Mouse (Mus musculus): Measurements from ENCODE around the gene Cd160. TPM values are rescaled to one million over a fixed set of nuclear protein-coding genes. Genes with fewer than 3 reads are reported as not detected.

Cd160 gene
- total and polyA plus RNA-seq, 2 experiments from 2014 or later = 0.13 TPM; not detected in 1

DNA sequence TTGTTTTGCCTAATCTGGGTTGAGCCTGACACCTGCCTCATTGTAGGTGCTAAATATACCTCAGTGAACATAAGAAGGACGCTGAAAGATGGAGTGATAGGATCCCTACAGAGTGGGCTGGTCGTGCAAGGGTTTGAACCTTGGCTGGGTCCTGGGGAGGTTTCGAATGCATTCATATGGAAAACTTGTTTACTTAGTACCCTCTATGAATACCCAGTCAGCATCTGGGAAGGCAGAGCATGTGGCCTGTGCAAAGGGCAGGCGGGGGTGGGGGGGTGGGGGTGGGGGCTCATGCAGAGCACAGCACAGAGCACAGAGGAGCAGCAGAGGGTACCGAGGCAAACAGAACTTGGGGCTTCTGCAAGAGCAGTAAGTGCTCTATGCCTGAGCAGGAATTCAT is 3.8 kb upstream of the Cd160 start:
- H3K9me3 ChIP-seq (ENCODE audit: low read length) = no peaks in the 10 kb centered on the region
- no peak overlapping the region for H3K4me2 ChIP-seq (ENCODE audit: low read depth, low read length)
- 25% methylated on average over 5 of the region's 5 CpGs for WGBS
- DNase-seq (ENCODE audit: low spot score) = no peak
- TF ChIP-seq CTCF (IDR thresholded peaks at IDR 0.05; ENCODE audit: low read depth) = no peak
- H3K27ac ChIP-seq = no peak overlapping the region
- H3K36me3 ChIP-seq (ENCODE audit: insufficient read depth, low read length) = no peaks in the 10 kb centered on the region
- no peak overlapping the region for H3K9ac ChIP-seq (replicated peaks; ENCODE audit: low read length)
- 0 out of 2 replicates have a peak, but pooled peaks cover 5% of the 10 kb centered on the region for H3K4me1 ChIP-seq (ENCODE audit: insufficient read depth, low read length)
- no peak overlapping the region for H3K4me3 ChIP-seq (ENCODE audit: low read length)
- H3K27me3 ChIP-seq (ENCODE audit: insufficient read depth, low read length) = no peaks in the 10 kb centered on the region
- no peak for ATAC-seq

DNA sequence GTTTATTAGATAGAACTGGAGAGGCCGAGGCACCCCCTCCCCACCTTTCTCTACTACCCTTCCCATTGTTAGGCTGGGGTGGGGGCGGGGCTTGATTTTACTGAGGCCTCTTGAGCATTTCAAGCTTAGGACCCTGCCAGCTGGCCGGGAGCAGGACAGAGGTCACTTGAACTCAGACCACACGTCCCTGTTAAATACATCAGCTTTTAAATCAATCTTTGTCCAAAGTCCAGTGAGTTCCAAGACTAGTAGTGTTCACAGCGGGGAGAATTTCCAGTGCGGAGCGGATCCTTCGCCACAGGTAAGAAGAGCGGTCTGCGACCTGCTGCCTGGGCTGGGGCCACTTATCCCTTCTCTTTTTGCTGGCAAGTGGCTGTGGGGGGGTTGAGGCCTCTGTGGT is 705 bp upstream of the Cd160 start:
- ATAC-seq (no peak), DNase-seq (ENCODE audit: low spot score) (no peak)
- 0 out of 2 replicates have a peak, but pooled peaks cover 5% of the 10 kb centered on the region for H3K4me1 ChIP-seq (ENCODE audit: insufficient read depth, low read length)
- no peak for TF ChIP-seq CTCF (IDR thresholded peaks at IDR 0.05; ENCODE audit: low read depth)
- 82% methylated on average over 10 of the region's 10 CpGs for WGBS
- no peaks in the 10 kb centered on the region for H3K9me3 ChIP-seq (ENCODE audit: low read length)
- H3K4me3 ChIP-seq (ENCODE audit: low read length) = no peak overlapping the region
- no peak overlapping the region for H3K9ac ChIP-seq (replicated peaks; ENCODE audit: low read length)
- no peaks in the 10 kb centered on the region for H3K36me3 ChIP-seq (ENCODE audit: insufficient read depth, low read length)
- H3K27ac ChIP-seq = no peak overlapping the region
- H3K4me2 ChIP-seq (ENCODE audit: low read depth, low read length) = no peak overlapping the region
- no peaks in the 10 kb centered on the region for H3K27me3 ChIP-seq (ENCODE audit: insufficient read depth, low read length)

DNA sequence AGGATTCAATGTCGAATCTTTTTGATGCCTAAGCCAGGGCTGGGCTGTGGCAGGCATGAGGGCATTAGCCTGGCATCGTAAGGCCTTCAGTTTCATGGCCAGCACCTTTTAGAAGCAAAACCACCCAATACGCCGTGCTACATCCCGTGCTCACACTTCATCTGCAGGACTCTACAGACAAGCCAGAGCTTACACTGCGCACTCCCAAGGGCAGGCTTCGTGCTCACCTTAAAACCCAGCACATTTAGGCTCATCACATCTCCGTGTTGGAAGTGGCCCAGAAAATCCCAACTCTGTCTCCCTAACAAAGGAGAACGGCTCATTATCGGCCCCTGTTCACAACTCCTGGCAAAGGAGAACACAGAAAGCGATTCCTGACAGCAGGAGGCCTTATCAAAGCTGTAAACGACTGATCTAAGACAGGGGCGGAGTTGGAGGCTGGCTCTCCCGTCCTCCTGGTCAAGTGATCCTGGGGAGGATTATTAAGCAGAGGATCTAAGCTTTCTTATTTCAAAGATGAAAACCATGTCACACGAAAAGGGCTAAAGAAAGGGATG is 765 bp downstream of the Cd160 start:
- 40% methylated on average over 15 of the region's 15 CpGs for WGBS
- DNase-seq (ENCODE audit: low spot score) = peak; percentile 5
- no peak overlapping the region for H3K27ac ChIP-seq
- H3K9ac ChIP-seq (replicated peaks; ENCODE audit: low read length) = no peak overlapping the region
- TF ChIP-seq CTCF (IDR thresholded peaks at IDR 0.05; ENCODE audit: low read depth) = no peak
- no peak overlapping the region for H3K4me3 ChIP-seq (ENCODE audit: low read length)
- no peak overlapping the region for H3K4me2 ChIP-seq (ENCODE audit: low read depth, low read length)
- H3K4me1 ChIP-seq (ENCODE audit: insufficient read depth, low read length) = 0 out of 2 replicates have a peak, but pooled peaks cover 5% of the 10 kb centered on the region
- ATAC-seq = peak; percentile 18; the same call in 1 of the 2 replicates
- H3K9me3 ChIP-seq (ENCODE audit: low read length) = no peaks in the 10 kb centered on the region
- H3K27me3 ChIP-seq (ENCODE audit: insufficient read depth, low read length) = no peaks in the 10 kb centered on the region
- H3K36me3 ChIP-seq (ENCODE audit: insufficient read depth, low read length) = no peaks in the 10 kb centered on the region

DNA sequence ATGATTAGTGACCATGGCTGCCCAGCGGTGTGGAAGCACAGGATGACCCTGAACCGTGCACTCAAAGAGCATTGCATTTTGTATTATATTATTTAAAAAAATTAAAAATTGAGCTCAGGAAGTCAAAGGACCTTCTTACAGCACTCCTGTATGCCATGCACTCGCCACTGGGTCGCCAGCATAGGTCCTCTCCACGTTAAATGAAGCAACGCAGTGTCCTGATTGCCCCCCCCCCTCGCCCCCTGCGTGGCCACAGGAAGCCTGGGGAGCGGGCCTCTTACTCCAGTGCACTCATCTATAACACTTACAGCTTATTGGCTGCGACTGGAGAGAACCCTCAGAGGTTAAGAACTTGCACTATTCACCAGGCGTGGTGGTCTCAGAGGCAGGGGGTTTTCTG is 3.9 kb downstream of the Cd160 start:
- no peak overlapping the region for H3K9ac ChIP-seq (replicated peaks; ENCODE audit: low read length)
- 0 out of 2 replicates have a peak, but pooled peaks cover 5% of the 10 kb centered on the region for H3K4me1 ChIP-seq (ENCODE audit: insufficient read depth, low read length)
- no peak for TF ChIP-seq CTCF (IDR thresholded peaks at IDR 0.05; ENCODE audit: low read depth)
- no peak overlapping the region for H3K4me2 ChIP-seq (ENCODE audit: low read depth, low read length)
- no peak overlapping the region for H3K4me3 ChIP-seq (ENCODE audit: low read length)
- H3K36me3 ChIP-seq (ENCODE audit: insufficient read depth, low read length) = no peaks in the 10 kb centered on the region
- H3K27ac ChIP-seq = no peak overlapping the region
- DNase-seq (ENCODE audit: low spot score) = no peak
- WGBS = 46% methylated on average over 11 of the region's 11 CpGs
- no peaks in the 10 kb centered on the region for H3K9me3 ChIP-seq (ENCODE audit: low read length)
- H3K27me3 ChIP-seq (ENCODE audit: insufficient read depth, low read length) = no peaks in the 10 kb centered on the region
- no peak for ATAC-seq

DNA sequence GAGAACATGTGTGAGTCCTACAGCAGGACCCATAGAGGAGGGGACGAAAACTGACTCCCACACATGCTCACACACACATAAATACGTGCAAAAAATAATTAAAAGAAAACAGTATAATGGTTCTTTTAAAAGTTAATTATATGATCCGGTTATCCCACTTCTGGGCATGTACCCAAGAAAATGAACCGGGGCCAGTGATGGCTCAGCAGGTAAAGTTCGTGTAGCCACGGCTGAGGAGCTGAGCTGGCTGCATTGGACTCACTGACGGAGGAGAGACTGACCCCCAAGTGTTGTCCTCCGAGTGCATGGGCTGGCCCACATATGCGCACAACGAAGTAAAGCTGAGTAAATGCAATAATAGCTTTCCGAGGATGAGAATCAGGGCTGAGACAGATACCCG is 4.5 kb downstream of the Cd160 start:
- H3K9ac ChIP-seq (replicated peaks; ENCODE audit: low read length) = no peak overlapping the region
- WGBS = 66% methylated on average over 12 of the region's 12 CpGs
- no peaks in the 10 kb centered on the region for H3K36me3 ChIP-seq (ENCODE audit: insufficient read depth, low read length)
- H3K27me3 ChIP-seq (ENCODE audit: insufficient read depth, low read length) = no peaks in the 10 kb centered on the region
- no peak for TF ChIP-seq CTCF (IDR thresholded peaks at IDR 0.05; ENCODE audit: low read depth)
- ATAC-seq (no peak), DNase-seq (ENCODE audit: low spot score) (no peak)
- no peaks in the 10 kb centered on the region for H3K9me3 ChIP-seq (ENCODE audit: low read length)
- no peak overlapping the region for H3K27ac ChIP-seq
- H3K4me1 ChIP-seq (ENCODE audit: insufficient read depth, low read length) = 0 out of 2 replicates have a peak, but pooled peaks cover 5% of the 10 kb centered on the region
- H3K4me3 ChIP-seq (ENCODE audit: low read length) = no peak overlapping the region
- H3K4me2 ChIP-seq (ENCODE audit: low read depth, low read length) = no peak overlapping the region

DNA sequence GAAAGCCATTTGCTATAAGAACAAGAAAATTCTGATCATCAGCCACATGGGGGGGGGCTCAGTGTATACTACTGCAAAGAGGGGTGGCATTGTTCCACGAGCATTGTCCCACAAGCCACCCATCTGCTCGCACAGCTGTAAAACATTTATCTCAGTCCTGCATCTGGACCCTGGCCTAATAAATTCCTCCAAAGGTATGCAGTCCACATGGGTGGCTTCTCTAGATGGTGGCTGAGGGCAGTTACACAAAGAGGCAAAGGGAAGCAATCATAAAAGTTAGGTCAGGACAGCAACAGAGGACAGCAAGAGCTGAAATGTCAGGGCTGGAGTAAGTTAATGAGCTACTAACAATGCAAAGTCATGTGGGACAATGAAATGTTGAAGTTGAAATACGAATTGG is 5.5 kb downstream of the Cd160 start:
- ATAC-seq (no peak), DNase-seq (ENCODE audit: low spot score) (no peak)
- Histone ChIP-seq H3K4me1 (ENCODE audit: insufficient read depth, low read length) (0 out of 2 replicates have a peak, but pooled peaks cover 5% of the 10 kb centered on the region), H3K27ac (no peak overlapping the region), H3K27me3 (ENCODE audit: insufficient read depth, low read length) (no peaks in the 10 kb centered on the region), H3K9me3 (ENCODE audit: low read length) (no peaks in the 10 kb centered on the region), H3K36me3 (ENCODE audit: insufficient read depth, low read length) (no peaks in the 10 kb centered on the region), H3K4me2 (ENCODE audit: low read depth, low read length) (no peak overlapping the region), H3K9ac (replicated peaks; ENCODE audit: low read length) (no peak overlapping the region), H3K4me3 (ENCODE audit: low read length) (no peak overlapping the region)
- WGBS = 68% methylated on average over 3 of the region's 3 CpGs
- no peak for TF ChIP-seq CTCF (IDR thresholded peaks at IDR 0.05; ENCODE audit: low read depth)

DNA sequence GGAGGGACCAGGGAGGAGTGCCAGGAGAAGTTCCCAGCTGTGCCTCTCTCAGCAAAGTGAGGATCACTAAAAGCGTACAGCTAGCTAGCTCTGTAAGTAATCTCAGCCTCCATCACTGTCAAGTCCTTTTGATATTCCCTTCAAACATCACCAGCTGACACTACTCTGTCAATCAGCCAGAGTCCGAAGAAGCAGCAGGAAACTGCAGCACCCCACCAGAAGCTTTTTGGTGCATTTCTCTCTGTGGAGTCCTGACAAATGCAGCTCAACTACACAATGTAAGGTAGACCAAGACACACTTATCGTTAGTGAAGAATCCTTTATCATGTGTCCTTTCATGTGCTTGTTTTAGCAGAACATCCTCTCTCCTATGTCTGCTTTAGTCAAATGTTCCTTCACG is 7.6 kb downstream of the Cd160 start:
- H3K4me2 ChIP-seq (ENCODE audit: low read depth, low read length) = no peak overlapping the region
- H3K4me3 ChIP-seq (ENCODE audit: low read length) = no peak overlapping the region
- no peak overlapping the region for H3K27ac ChIP-seq
- H3K9me3 ChIP-seq (ENCODE audit: low read length) = no peaks in the 10 kb centered on the region
- H3K4me1 ChIP-seq (ENCODE audit: insufficient read depth, low read length) = no peaks in the 10 kb centered on the region
- no peak overlapping the region for H3K9ac ChIP-seq (replicated peaks; ENCODE audit: low read length)
- H3K36me3 ChIP-seq (ENCODE audit: insufficient read depth, low read length) = no peaks in the 10 kb centered on the region
- ATAC-seq = no peak
- DNase-seq (ENCODE audit: low spot score) = no peak
- H3K27me3 ChIP-seq (ENCODE audit: insufficient read depth, low read length) = no peaks in the 10 kb centered on the region
- TF ChIP-seq CTCF (IDR thresholded peaks at IDR 0.05; ENCODE audit: low read depth) = no peak
- WGBS = 90% methylated on average over 4 of the region's 4 CpGs
